Mouse (Mus musculus): Measurements from ENCODE around the gene Gm21962.

- TF ChIP-seq POLR2A (IDR thresholded peaks at IDR 0.05; ENCODE audit: insufficient read depth, low read depth, low read length) = no peak
- no peak for TF ChIP-seq CTCF (IDR thresholded peaks at IDR 0.05; ENCODE audit: insufficient read depth, low read depth, low read length)
Measured at GRCm38 (mm10) chr3:137680923-137681322, 9.6 kb downstream of the Gm21962 start.
